ENCODE assay signal across 25 mouse cellular contexts in genomic region chr1:89301151-89301550, GRCm38 (mm10).
"Had no signal": no experiment of that assay in that cellular context is flagged by ENCODE, and none has a peak within 500 bp of the region (broad histone marks: within the 10 kb centered on the region; RNA-seq: fewer than 3 reads in every experiment).

No protein-coding gene starts in this region.

- H3K9ac ChIP-seq: heart, embryonic 13.5 days; heart, embryonic 15.5 days; hindbrain, embryonic 13.5 days; hindbrain, embryonic 15.5 days; kidney, embryonic 15.5 days; limb, embryonic 12.5 days; liver, embryonic 14.5 days had no signal

- H3K4me2 ChIP-seq: heart, embryonic 11.5 days; heart, embryonic 13.5 days; heart, embryonic 15.5 days; hindbrain, embryonic 13.5 days; hindbrain, embryonic 15.5 days; kidney, embryonic 15.5 days; limb, embryonic 12.5 days; liver, embryonic 11.5 days had no signal

- H3K9me3 ChIP-seq: heart, embryonic 15.5 days; hindbrain, embryonic 13.5 days; hindbrain, embryonic 15.5 days; kidney, embryonic 15.5 days had no signal

- H3K27ac ChIP-seq: heart, embryonic 13.5 days; heart, embryonic 15.5 days; hindbrain, embryonic 13.5 days; hindbrain, embryonic 15.5 days; hindbrain, postnatal 0 days; kidney, embryonic 15.5 days; kidney, postnatal 0 days; limb, embryonic 12.5 days; liver, embryonic 14.5 days had no signal

- ATAC-seq: hindbrain, postnatal 0 days; intestine, embryonic 16.5 days had no signal

- H3K36me3 ChIP-seq: heart, embryonic 13.5 days; heart, embryonic 15.5 days; hindbrain, embryonic 13.5 days; hindbrain, embryonic 15.5 days; kidney, embryonic 15.5 days; limb, embryonic 12.5 days had no signal

- DNase-seq: gastrocnemius, postnatal 14 days; gastrocnemius, postnatal 36 days; heart, adult 18-20 months; heart, postnatal 14 days; heart, postnatal 36 days; kidney, adult 18-20 months; kidney, adult 9 months; kidney, postnatal 14 days; kidney, postnatal 36 days; layer of hippocampus, adult 9-11 months; layer of hippocampus, postnatal 36 days; left cerebral cortex, postnatal 4 days; liver had no signal

- H3K4me1 ChIP-seq: heart, embryonic 13.5 days; heart, embryonic 15.5 days had no signal

- H3K27me3 ChIP-seq: heart, embryonic 13.5 days; hindbrain, embryonic 13.5 days; hindbrain, embryonic 15.5 days; kidney, embryonic 15.5 days; limb, embryonic 12.5 days had no signal

- H3K4me3 ChIP-seq: heart, embryonic 13.5 days; heart, embryonic 15.5 days; hindbrain, embryonic 13.5 days; hindbrain, embryonic 15.5 days; kidney, embryonic 15.5 days; limb, embryonic 12.5 days had no signal
